Mouse (Mus musculus): Measurements from ENCODE around the gene Ipo5. TPM values are rescaled to one million over a fixed set of nuclear protein-coding genes. Genes with fewer than 3 reads are reported as not detected.

The Ipo5 gene
- total RNA-seq, 2 experiments from 2014 or later: 96.3 to 101 TPM

GRCm38 (mm10) chr14:120979559-120979958 lies 68.5 kb downstream of the Ipo5 start:
- intact Hi-C loops (cut with DNase I): loop anchor here (2.0 kb wide), 1 partner anchor 239 kb away; no protein-coding TSS in a partner anchor

GRCm38 (mm10) chr14:120989126-120989525 lies 78.1 kb downstream of the Ipo5 start:
- no peak for DNase-seq (ENCODE audit: low spot score)
- intact Hi-C loops (cut with DNase I): no loop called here

More at GRCm38 (mm10) chr14:120979559-120979958, 68.5 kb downstream of the Ipo5 start:
- no peak for DNase-seq (ENCODE audit: low spot score)

Other genes with a start within 250 kb of the Ipo5 start
- gene Farp1, start 124.0 kb downstream of the Ipo5 start, total RNA-seq (2021): 10 to 100 TPM; 10.7 to 12.0 TPM

Data from heart, postnatal 25 days (tissue).